Mouse (Mus musculus) C2C12 (cell line): ENCODE measurements at regions not wholly inside any gene's neighbourhood (a gene's known extent, or its start where the extent isn't known, plus 50 kb on each side); places are given as distances from the start of the nearest gene placed in this dataset.

ENCODE experiments used
- CEBPB ChIP-seq: IDR thresholded peaks from one replicate; pipeline ENCODE4 v1.6.1; 2011; ENCODE audit warnings: low read depth, mild to moderate bottlenecking, control low read depth, moderate library complexity
- CTCF ChIP-seq: IDR thresholded peaks from one replicate; pipeline ENCODE4 v1.5.1; 2011; ENCODE audit not compliant: control insufficient read depth, insufficient read depth, insufficient read length
- FOSL1 ChIP-seq: IDR thresholded peaks from one replicate; pipeline ENCODE4 v1.8.0; 2011; ENCODE audit warnings: mild to moderate bottlenecking, low read length; ENCODE audit not compliant: poor library complexity, insufficient read depth, severe bottlenecking
- MAX ChIP-seq: IDR thresholded peaks from one replicate; pipeline ENCODE4 v1.6.1; 2011; ENCODE audit warnings: mild to moderate bottlenecking, control low read depth
- MYOD1 ChIP-seq: IDR thresholded peaks from one replicate; pipeline ENCODE4 v1.6.1; 2011; ENCODE audit warnings: low read depth; ENCODE audit not compliant: control insufficient read depth, insufficient read length
- MYOG ChIP-seq: IDR thresholded peaks from one replicate; pipeline ENCODE4 v1.6.1; 2011; ENCODE audit not compliant: control insufficient read depth, insufficient read length; ENCODE audit errors: extremely low read depth
- USF1 ChIP-seq: IDR thresholded peaks from one replicate; pipeline ENCODE4 v1.6.1; 2011; ENCODE audit warnings: low read depth, mild to moderate bottlenecking, control low read depth, moderate library complexity

- TF ChIP-seq CTCF (no peak), USF1 (no peak), MAX (no peak), CEBPB (no peak), MYOG (no peak), MYOD1 (no peak), FOSL1 (no peak)
Measured at GRCm38 (mm10) chr13:28820868-28821533, 132.5 kb downstream of the Sox4 start.
